ENCODE assay signal across 9 mouse cellular contexts in the genomic region with DNA sequence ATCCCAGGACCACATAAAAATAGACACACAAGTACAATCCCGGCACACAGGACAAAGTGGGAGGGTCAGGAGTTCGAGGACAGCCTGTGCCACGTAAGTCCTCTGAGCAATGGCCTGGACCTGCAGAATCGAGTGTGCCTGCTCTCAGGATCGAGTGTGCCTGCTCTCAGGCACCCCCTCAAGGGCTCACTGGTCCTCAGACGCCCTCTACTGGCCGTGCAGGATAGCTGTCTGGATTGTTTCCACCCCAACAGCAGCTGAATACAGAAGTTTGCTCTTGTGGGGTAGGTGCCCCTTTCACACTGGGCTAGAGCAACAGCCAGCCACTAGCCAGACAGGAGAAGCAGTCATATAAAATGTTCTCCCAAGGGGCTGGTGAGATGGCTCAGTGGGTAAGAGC. TPM values are rescaled to one million over a fixed set of nuclear protein-coding genes. Genes with fewer than 3 reads are reported as not detected.
DNase-seq lines count a peak whose midpoint lies in the region; ATAC-seq and TF ChIP-seq lines count a peak whose summit lies in the region.
"Had no signal": no experiment of that assay in that cellular context is flagged by ENCODE, and none has a peak within 500 bp of the region (broad histone marks: within the 10 kb centered on the region; RNA-seq: fewer than 3 reads in every experiment).

No protein-coding gene starts in this region.

- H3K4me2 ChIP-seq in heart, embryonic 12.5 days, result no peak overlapping the region
- no peak overlapping the region for H3K4me2 ChIP-seq in limb, embryonic 11.5 days (ENCODE audit: low read depth, severe bottlenecking)
- H3K4me2 ChIP-seq: hindbrain, embryonic 15.5 days had no signal

- 42% methylated on average over 7 of the region's 7 CpGs for WGBS in heart, embryonic 12.5 days
- WGBS in limb, embryonic 11.5 days, result 46% methylated on average over 7 of the region's 7 CpGs

- peaks cover 32% of the 10 kb centered on the region for H3K4me1 ChIP-seq in heart, embryonic 12.5 days (replicated peaks)
- H3K4me1 ChIP-seq in E14TG2a.4 (replicated peaks; ENCODE audit: low read depth, low read length), result peaks cover 31% of the 10 kb centered on the region
- H3K4me1 ChIP-seq in limb, embryonic 11.5 days (ENCODE audit: control insufficient read depth, insufficient read depth, low read length), result 0 out of 2 replicates have a peak, but pooled peaks cover 3% of the 10 kb centered on the region
- H3K4me1 ChIP-seq: hindbrain, embryonic 15.5 days had no signal

- DNase-seq in heart, postnatal 4 days, result peak; percentile 45
- DNase-seq in 3134 (ENCODE audit: extremely low read depth, insufficient read length, low spot score), result peak; percentile 40
- DNase-seq in limb, embryonic 11.5 days (ENCODE audit: low spot score), result peak; percentile 50
- DNase-seq in neural tube, embryonic 10.5 days (ENCODE audit: extremely low spot score, low spot score), result no peak
- DNase-seq in left cerebral cortex, postnatal 4 days, result no peak
- no peak for DNase-seq in gastrocnemius, postnatal 10 days

- no peak overlapping the region for H3K4me3 ChIP-seq in heart, embryonic 12.5 days
- no peak overlapping the region for H3K4me3 ChIP-seq in E14TG2a.4 (replicated peaks; ENCODE audit: low read length)
- no peak overlapping the region for H3K4me3 ChIP-seq in limb, embryonic 11.5 days (ENCODE audit: low read depth, low read length)
- H3K4me3 ChIP-seq: hindbrain, embryonic 15.5 days had no signal

- H3K9ac ChIP-seq in heart, embryonic 12.5 days, result no peak overlapping the region
- no peak overlapping the region for H3K9ac ChIP-seq in limb, embryonic 11.5 days (ENCODE audit: low read length)
- H3K9ac ChIP-seq: hindbrain, embryonic 15.5 days had no signal

- peaks cover 44% of the 10 kb centered on the region for H3K27me3 ChIP-seq in heart, embryonic 12.5 days (replicated peaks)
- peaks cover 4% of the 10 kb centered on the region; the same call in 1 of the 2 replicates for H3K27me3 ChIP-seq in E14TG2a.4 (ENCODE audit: insufficient read depth, low read length)
- no peaks in the 10 kb centered on the region for H3K27me3 ChIP-seq in limb, embryonic 11.5 days (ENCODE audit: control insufficient read depth, insufficient read depth, low read length)
- H3K27me3 ChIP-seq: hindbrain, embryonic 15.5 days had no signal

- ATAC-seq in heart, embryonic 12.5 days (ENCODE audit: insufficient number of reproducible peaks, low FRiP score), result no peak
- ATAC-seq in limb, embryonic 11.5 days (ENCODE audit: insufficient number of reproducible peaks, low FRiP score, low TSS enrichment, low read depth), result no peak

- no peaks in the 10 kb centered on the region for H3K9me3 ChIP-seq in heart, embryonic 12.5 days (replicated peaks)
- H3K9me3 ChIP-seq in E14TG2a.4 (ENCODE audit: low read length), result no peaks in the 10 kb centered on the region
- no peaks in the 10 kb centered on the region for H3K9me3 ChIP-seq in limb, embryonic 11.5 days (ENCODE audit: control insufficient read depth, low read length)
- H3K9me3 ChIP-seq: hindbrain, embryonic 15.5 days had no signal

- TF ChIP-seq CTCF in E14TG2a.4 (conservative IDR thresholded peaks at IDR 0.05; ENCODE audit: low read length), result peak; percentile 66

- H3K27ac ChIP-seq in heart, embryonic 12.5 days (ENCODE audit: poor library complexity, severe bottlenecking), result no peak overlapping the region
- H3K27ac ChIP-seq in limb, embryonic 11.5 days (replicated peaks; ENCODE audit: low read depth, low read length), result no peak overlapping the region
- H3K27ac ChIP-seq: hindbrain, embryonic 15.5 days had no signal

- H3K36me3 ChIP-seq in heart, embryonic 12.5 days, result peaks cover 36% of the 10 kb centered on the region
- H3K36me3 ChIP-seq in E14TG2a.4 (ENCODE audit: insufficient read depth, low read length), result peaks cover 13% of the 10 kb centered on the region
- H3K36me3 ChIP-seq in limb, embryonic 11.5 days (ENCODE audit: control insufficient read depth, insufficient read depth, low read length), result no peaks in the 10 kb centered on the region; the same call in 1 of the 2 replicates

- intact Hi-C loops in left cerebral cortex, postnatal 4 days (cut with DNase I), result no loop called here

RNA-seq across cellular contexts. Expression of gene Nfatc2, which starts 50.3 kb away (rescaled TPM):
- total RNA-seq in heart, postnatal 4 days (2021), result 10 to 100 TPM; 18.8 to 21.3 TPM
- polyA plus RNA-seq in heart, embryonic 12.5 days (2016; fragmentation: Nextera tagmentation; extraction: Ambion mirVana), result 9.9 and 12.5 TPM in 2 replicates
- 4.9 and 5.8 TPM in 2 replicates for polyA plus RNA-seq in limb, embryonic 11.5 days (2014; fragmentation: Nextera tagmentation; extraction: Ambion mirVana)
- 1 to 10 TPM; 6.0 to 6.2 TPM for total RNA-seq in left cerebral cortex, postnatal 4 days (2021)
- total RNA-seq in gastrocnemius, postnatal 10 days (2021), result 10 to 100 TPM in 1 of 2 experiments, 1 to 10 TPM in 1; 8.2 to 12.7 TPM

Comparison
In these comparisons a context has a peak if more than half of its experiments do, and no peak if none do; other contexts are left out.
1. DNase-seq: peak in heart, postnatal 4 days (single experiment), 3134 (single experiment) and limb, embryonic 11.5 days (single experiment); none in neural tube, embryonic 10.5 days (single experiment), left cerebral cortex, postnatal 4 days (single experiment) and gastrocnemius, postnatal 10 days (single experiment).